Comparison of ENCODE assay signal across 8 mouse cellular contexts in the genomic region with DNA sequence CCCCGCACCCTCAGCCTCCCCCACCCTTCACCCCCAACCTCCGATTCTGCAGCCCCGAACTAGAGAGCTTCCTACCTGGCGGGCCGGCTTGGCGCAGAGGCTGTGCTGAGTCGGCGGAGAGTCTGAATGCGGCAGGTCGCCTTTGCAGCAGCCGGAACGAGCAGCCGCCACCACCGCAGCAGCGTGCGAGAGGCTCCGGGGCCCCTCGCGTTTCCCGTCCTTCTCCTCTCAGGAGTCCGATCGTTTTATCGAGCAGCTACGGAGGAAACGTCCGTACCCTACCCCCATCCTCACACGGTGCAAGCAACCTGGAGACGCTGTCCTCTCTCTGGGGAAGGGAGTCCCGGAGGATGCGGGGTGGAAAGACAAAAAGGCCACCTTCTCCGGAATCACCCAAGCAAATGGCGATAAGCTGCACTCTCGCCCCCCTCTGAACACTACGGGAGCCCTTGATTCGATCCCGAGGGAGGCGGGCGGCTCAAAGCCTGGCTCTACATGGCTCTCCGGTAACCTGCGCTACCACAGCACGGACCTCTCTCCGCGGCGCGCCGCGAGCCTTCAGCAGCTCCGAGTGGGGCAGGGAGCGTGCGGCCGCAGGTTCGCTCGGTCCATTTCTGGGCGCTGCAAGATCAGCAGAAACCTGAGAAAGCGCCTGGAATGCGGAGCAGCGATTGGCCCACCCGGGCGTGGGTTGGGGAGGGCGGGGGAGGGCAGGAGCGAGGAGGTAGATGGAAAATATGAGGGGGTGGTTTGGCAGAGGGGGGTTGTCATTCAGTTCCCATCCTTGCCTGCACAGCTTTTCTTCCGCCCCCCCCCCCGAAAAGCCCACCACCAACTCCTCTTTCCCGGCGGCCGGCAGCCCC. TPM values are rescaled to one million over a fixed set of nuclear protein-coding genes. Genes with fewer than 3 reads are reported as not detected.
DNase-seq lines count a peak whose midpoint lies in the region; ATAC-seq and TF ChIP-seq lines count a peak whose summit lies in the region.

No protein-coding gene starts in this region.

- ATAC-seq in common myeloid progenitor, adult 5-6 weeks (replicated peaks; ENCODE audit: low read depth, poor library complexity, severe bottlenecking), result 0 out of 2 replicates have a peak, but pooled peaks have one; percentile 32
- peak; percentile 23; the same call in 1 of the 2 replicates for ATAC-seq in heart, embryonic 16.5 days (replicated peaks; ENCODE audit: extremely low read depth, insufficient read depth, low FRiP score)
- ATAC-seq in stomach, postnatal 0 days (ENCODE audit: low FRiP score, low TSS enrichment), result peak; percentile 60; the same call in 1 of the 2 replicates

- H3K4me2 ChIP-seq in heart, embryonic 16.5 days (ENCODE audit: low read depth, low read length), result peak overlapping the region; percentile 87
- peak overlapping the region; percentile 70 for H3K4me2 ChIP-seq in stomach, postnatal 0 days (replicated peaks; ENCODE audit: low read depth)

- no peaks in the 10 kb centered on the region for H3K36me3 ChIP-seq in heart, embryonic 16.5 days (ENCODE audit: control insufficient read depth, insufficient read depth)
- H3K36me3 ChIP-seq in midbrain, embryonic 10.5 days, result no peaks in the 10 kb centered on the region
- H3K36me3 ChIP-seq in stomach, postnatal 0 days (ENCODE audit: control insufficient read depth, insufficient read depth, low read length), result no peaks in the 10 kb centered on the region

- no peaks in the 10 kb centered on the region for H3K9me3 ChIP-seq in heart, embryonic 16.5 days (replicated peaks; ENCODE audit: control insufficient read depth, low read length)
- H3K9me3 ChIP-seq in midbrain, embryonic 10.5 days (replicated peaks), result no peaks in the 10 kb centered on the region
- no peaks in the 10 kb centered on the region for H3K9me3 ChIP-seq in stomach, postnatal 0 days (ENCODE audit: control insufficient read depth, low read length)

- peak; percentile 46 for DNase-seq in thymus, postnatal 4 days
- DNase-seq in thymus, postnatal 25 days, result no peak
- peak; percentile 47 to 57 for DNase-seq in layer of hippocampus, postnatal 14 days (ENCODE audit: low spot score in 2 of 2)
- peak; percentile 69 for DNase-seq in midbrain, embryonic 10.5 days (ENCODE audit: low spot score)
- peak; percentile 43 for DNase-seq in stomach, postnatal 0 days (ENCODE audit: low spot score)
- no peak for DNase-seq in lung, postnatal 14 days

- no peak overlapping the region for H3K9ac ChIP-seq in heart, embryonic 16.5 days (ENCODE audit: low read length)
- H3K9ac ChIP-seq in stomach, postnatal 0 days (ENCODE audit: low read length), result no peak overlapping the region; the same call in 1 of the 2 replicates

- no peak for TF ChIP-seq CTCF in stomach, postnatal 0 days (IDR thresholded peaks at IDR 0.05; ENCODE audit: low read depth)

- H3K27ac ChIP-seq in heart, embryonic 16.5 days (ENCODE audit: low read length), result no peak overlapping the region
- H3K27ac ChIP-seq in midbrain, embryonic 10.5 days (replicated peaks), result peak overlapping the region; percentile 69
- no peak overlapping the region for H3K27ac ChIP-seq in stomach, postnatal 0 days (replicated peaks)

- H3K27me3 ChIP-seq in heart, embryonic 16.5 days (ENCODE audit: control insufficient read depth, insufficient read depth, low read length), result peaks cover 76% of the 10 kb centered on the region
- peaks cover 97% of the 10 kb centered on the region for H3K27me3 ChIP-seq in midbrain, embryonic 10.5 days (ENCODE audit: low read depth, poor library complexity, severe bottlenecking)
- H3K27me3 ChIP-seq in stomach, postnatal 0 days (ENCODE audit: control insufficient read depth, insufficient read depth, low read length), result peaks cover 12% of the 10 kb centered on the region

- H3K4me3 ChIP-seq in heart, embryonic 16.5 days (ENCODE audit: low read length), result peak overlapping the region; percentile 55
- H3K4me3 ChIP-seq in midbrain, embryonic 10.5 days, result peak overlapping the region; percentile 65
- H3K4me3 ChIP-seq in stomach, postnatal 0 days (ENCODE audit: low read depth, low read length), result peak overlapping the region; percentile 42

- H3K4me1 ChIP-seq in heart, embryonic 16.5 days (ENCODE audit: control insufficient read depth, insufficient read depth, low read length), result peaks cover 22% of the 10 kb centered on the region
- peaks cover 61% of the 10 kb centered on the region for H3K4me1 ChIP-seq in midbrain, embryonic 10.5 days
- peaks cover 3% of the 10 kb centered on the region for H3K4me1 ChIP-seq in stomach, postnatal 0 days (replicated peaks; ENCODE audit: control insufficient read depth, insufficient read depth)

- under 1% methylated on average over 65 of the region's 66 CpGs for WGBS in heart, embryonic 16.5 days
- WGBS in midbrain, embryonic 10.5 days, result under 1% methylated on average over 66 of the region's 66 CpGs
- 1% methylated on average over 63 of the region's 66 CpGs for WGBS in stomach, postnatal 0 days

- no peak for TF ChIP-seq EP300 in stomach, postnatal 0 days (optimal IDR thresholded peaks at IDR 0.05)

RNA-seq across cellular contexts. Expression of gene Kcna1, which starts 1.8 kb away (rescaled TPM):
- total RNA-seq in common myeloid progenitor, adult 5-6 weeks (2017), result not detected in 2 replicates
- 0.26 and 0.37 TPM in 2 replicates for polyA plus RNA-seq in heart, embryonic 16.5 days (2015; fragmentation: Nextera tagmentation; extraction: Ambion mirVana)
- 10 to 100 TPM; 82.0 to 90.5 TPM for total RNA-seq in layer of hippocampus, postnatal 14 days (2021)
- 1.9 and 2.5 TPM in 2 replicates for polyA plus RNA-seq in midbrain, embryonic 10.5 days (2016; fragmentation: Nextera tagmentation; extraction: Ambion mirVana)
- 0.62 and 0.69 TPM in 2 replicates for polyA plus RNA-seq in stomach, postnatal 0 days (2015; fragmentation: Nextera tagmentation; extraction: Ambion mirVana)

Comparison
In these comparisons a context has a peak if more than half of its experiments do, and no peak if none do; other contexts are left out.
1. DNase-seq: peak in thymus, postnatal 4 days (single experiment), layer of hippocampus, postnatal 14 days (2 of 2), midbrain, embryonic 10.5 days (single experiment) and stomach, postnatal 0 days (single experiment); none in thymus, postnatal 25 days (single experiment) and lung, postnatal 14 days (single experiment).
2. Peak in every context shown above with its lines, with median percentiles within 50 percentile points of each other: ATAC-seq and H3K4me3 ChIP-seq.